Mouse (Mus musculus) leukemia stem cell, adult 10-12 weeks (primary cell): ENCODE data around the gene Prrx1. TPM values are rescaled to one million over a fixed set of nuclear protein-coding genes. Genes with fewer than 3 reads are reported as not detected.

ENCODE experiments used
- polyA plus RNA-seq: library from polyadenylated mRNA; stranded (reverse); fragments of >175 nt; gene quantifications from 2 replicates; pipeline ENCODE4 v1.2.3, GENCODE M21; 2012; ENCODE audit warnings: low replicate concordance

Gene Prrx1
- polyA plus RNA-seq, result 0.05 and 0.06 TPM in 2 replicates

GRCm38 (mm10) chr1:163313101-163313773, at the start of gene Prrx1:
Prrx1 (minus strand) TSS chr1:163313710.

Other genes with a start within 250 kb of the Prrx1 start
- gene Mroh9, start 228.0 kb downstream of the Prrx1 start, polyA plus RNA-seq, result not detected in 2 replicates
- 0.07 and 0.57 TPM in 2 replicates for gene Gorab, start 90.0 kb upstream of the Prrx1 start, polyA plus RNA-seq